Mouse (Mus musculus) gastrocnemius, postnatal 14 days (tissue): ENCODE results near the gene Pacrg. TPM values are rescaled to one million over a fixed set of nuclear protein-coding genes. Genes with fewer than 3 reads are reported as not detected.

Experiments
- DNase-seq: peaks from one replicate; pipeline ENCODE4 v3.0.0; 2021; ENCODE audit warnings: mixed read lengths
- intact Hi-C: fragments of 180-260 bp; cut with DNase I; formaldehyde crosslinking; loops from one replicate; pipeline ENCODE4 v1.15.1; 2025; ENCODE audit warnings: low total_unique reads
- total RNA-seq, 2 experiments: library from RNA; stranded (reverse); gene quantifications; 2 replicates each; pipeline ENCODE4 v1.2.3; 2021

The Pacrg gene
- total RNA-seq, 2 experiments from 2014 or later, result 1.8 to 2.2 TPM

DNA sequence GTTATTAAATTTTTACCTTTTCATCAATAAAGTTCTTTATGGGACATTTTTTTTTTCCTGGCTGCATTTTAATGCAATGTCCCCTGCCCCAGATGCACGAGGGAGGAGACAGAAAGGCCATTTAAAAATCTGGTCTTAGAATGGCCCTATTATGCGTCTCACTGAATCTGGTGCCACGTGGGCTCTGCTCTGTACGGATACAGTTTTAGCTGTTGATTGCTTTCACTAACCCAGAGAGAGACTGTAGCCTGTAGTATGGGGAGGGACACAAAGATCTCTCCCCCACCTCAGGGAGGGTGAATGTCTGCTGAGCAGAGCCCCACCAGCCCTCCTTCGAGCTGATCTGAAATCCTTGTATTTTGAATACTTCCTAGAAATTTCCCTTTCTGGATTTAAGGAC is 441.2 kb downstream of the Pacrg start:
- DNase-seq, result no peak
- intact Hi-C loops, result loop anchor here (10.0 kb wide), 1 partner anchor 74 kb away; no protein-coding TSS in a partner anchor

- intact Hi-C loops, result loop anchor here (10.0 kb wide), 1 partner anchor 73 kb away; no protein-coding TSS in a partner anchor
- no peak for DNase-seq
Measured at GRCm38 (mm10) chr17:10397924-10398627, 442.0 kb downstream of the Pacrg start.

GRCm38 (mm10) chr17:10397336-10397735 is 442.8 kb downstream of the Pacrg start:
- DNase-seq, result no peak
- intact Hi-C loops, result loop anchor here (10.0 kb wide), 1 partner anchor 73 kb away; no protein-coding TSS in a partner anchor

DNA sequence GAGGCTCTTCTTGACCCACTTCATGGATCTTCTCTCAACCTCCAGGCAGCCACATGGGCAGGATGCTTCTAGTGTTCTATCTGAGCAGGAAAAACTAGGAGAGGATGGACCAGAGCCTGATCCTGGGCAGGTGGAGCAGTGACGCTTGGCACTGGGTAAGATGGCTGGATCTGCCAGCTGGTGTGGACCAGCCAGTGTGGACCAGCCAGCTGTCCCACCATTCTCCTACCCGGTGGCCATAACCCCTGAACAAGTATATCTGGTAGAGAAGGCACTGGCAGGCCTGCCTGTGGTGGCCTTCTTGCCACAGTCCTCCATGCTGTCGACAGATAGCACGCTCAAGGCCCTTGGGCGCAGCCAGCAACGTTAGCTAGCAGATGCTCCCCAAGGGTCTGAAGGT is 443.2 kb downstream of the Pacrg start:
- intact Hi-C loops, result loop anchor here (10.0 kb wide), 1 partner anchor 72 kb away; no protein-coding TSS in a partner anchor
- DNase-seq, result no peak

- intact Hi-C loops, result loop anchor here (10.0 kb wide), 1 partner anchor 70 kb away; no protein-coding TSS in a partner anchor
- no peak for DNase-seq
Measured at GRCm38 (mm10) chr17:10394855-10395254, 445.3 kb downstream of the Pacrg start.

DNA sequence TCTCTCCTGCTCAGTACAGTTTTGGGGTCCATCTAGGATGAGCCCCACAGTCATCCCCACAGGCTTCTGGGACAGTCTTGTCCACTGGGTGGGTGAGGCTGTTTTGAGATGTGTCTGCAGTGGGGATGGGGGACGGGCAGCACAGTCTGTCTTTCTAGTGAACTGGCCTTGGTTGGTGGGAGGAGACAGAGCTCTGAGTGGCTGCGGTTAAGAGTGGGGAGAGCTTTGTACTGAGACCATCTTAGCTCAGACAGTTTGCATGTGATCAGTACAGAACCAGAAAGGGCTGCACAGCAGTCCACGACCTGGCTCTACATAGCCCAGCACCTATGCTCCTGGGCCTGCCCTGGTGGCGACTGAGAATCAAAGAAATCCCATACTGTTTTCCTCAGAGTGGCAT is 446.3 kb downstream of the Pacrg start:
- no peak for DNase-seq
- intact Hi-C loops, result loop anchor here (10.0 kb wide), 1 partner anchor 69 kb away; no protein-coding TSS in a partner anchor

DNA sequence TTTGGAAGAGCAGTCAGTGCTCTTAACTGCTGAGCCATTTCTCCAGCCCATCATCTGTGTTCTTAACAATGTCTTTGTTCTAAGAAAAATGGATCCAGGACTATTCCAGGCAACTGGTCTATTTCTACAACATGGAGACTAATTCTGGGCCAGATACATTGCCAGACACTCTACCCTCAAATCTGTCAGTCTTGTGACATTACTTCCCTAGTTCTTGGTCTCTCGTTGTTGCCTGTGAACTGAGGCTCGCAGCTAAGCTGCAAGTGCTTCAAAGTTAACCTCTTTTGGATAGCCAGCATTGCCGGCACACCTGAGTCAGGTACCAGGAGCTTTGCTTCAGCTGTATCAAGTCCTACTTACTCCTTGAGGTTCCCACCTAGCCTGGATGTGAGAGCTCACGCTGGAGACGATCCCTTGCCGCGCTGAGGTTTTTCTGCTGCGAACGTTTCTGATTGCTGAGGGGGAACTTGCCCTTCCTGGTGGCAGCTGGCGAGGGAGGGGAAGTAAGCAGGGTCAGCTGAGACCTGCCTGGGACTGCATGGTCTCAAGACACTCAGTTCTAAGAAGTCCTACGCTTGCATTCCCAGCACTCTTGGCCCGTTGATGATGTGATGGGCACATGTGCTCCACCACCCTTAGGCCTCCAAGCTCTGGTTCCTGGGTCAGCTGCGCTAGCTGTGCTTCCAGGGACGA is 447.6 kb downstream of the Pacrg start:
- DNase-seq, result no peak
- intact Hi-C loops, result loop anchor here (10.0 kb wide), 1 partner anchor 68 kb away; no protein-coding TSS in a partner anchor

GRCm38 (mm10) chr17:10390232-10391172 is 449.6 kb downstream of the Pacrg start:
- intact Hi-C loops, result loop anchor here (10.0 kb wide), 1 partner anchor 66 kb away; no protein-coding TSS in a partner anchor
- DNase-seq, result peak; percentile 80

DNA sequence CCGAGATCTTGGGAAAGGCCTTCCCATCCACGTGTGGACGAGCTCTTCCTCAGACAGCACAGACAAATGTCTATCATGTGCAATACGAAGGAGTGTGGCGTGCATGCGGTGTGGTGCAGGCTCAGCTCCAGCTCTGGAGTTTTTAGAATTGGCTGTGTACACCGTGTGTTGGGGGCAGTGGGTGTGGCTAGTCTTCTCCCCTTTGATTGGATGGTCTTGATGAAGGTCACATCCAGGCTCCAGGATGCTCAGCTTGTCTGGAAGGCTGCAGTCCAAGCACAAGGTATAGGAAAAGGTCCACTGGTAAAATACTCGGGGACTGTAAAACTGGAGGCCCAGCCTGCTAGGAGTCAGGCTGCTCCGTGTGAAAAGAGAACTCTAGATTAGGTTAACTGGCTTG is 450.4 kb downstream of the Pacrg start:
- intact Hi-C loops, result loop anchor here (10.0 kb wide), 1 partner anchor 65 kb away; no protein-coding TSS in a partner anchor
- DNase-seq, result no peak

DNA sequence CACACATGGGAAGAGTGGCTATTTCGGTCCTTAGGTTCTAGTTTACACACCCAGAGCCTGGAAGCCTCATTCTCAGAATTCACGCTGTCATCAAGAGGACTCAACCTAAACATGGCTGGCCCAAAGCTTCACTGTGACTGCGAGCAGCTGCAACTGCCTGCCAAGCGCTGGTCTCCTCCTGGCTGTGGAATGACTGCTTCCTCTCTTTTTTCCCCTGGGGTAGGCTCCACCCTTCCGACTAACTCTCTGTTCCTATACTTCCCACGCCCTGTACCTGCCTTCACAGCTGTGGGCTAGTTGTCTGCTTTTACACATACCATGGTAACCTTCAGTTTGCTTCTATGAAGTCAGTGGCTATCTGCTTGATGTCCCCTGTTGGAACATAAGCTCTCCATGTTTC is 453.6 kb downstream of the Pacrg start:
- intact Hi-C loops, result no loop called here

GRCm38 (mm10) chr17:10383406-10383805 is 456.7 kb downstream of the Pacrg start:
- DNase-seq, result no peak
- intact Hi-C loops, result no loop called here

More for the DNA sequence above, 453.6 kb downstream of the Pacrg start:
- no peak for DNase-seq

- DNase-seq, result peak; percentile 61
- intact Hi-C loops, result no loop called here
Measured at GRCm38 (mm10) chr17:10378467-10379175, 461.5 kb downstream of the Pacrg start.

DNA sequence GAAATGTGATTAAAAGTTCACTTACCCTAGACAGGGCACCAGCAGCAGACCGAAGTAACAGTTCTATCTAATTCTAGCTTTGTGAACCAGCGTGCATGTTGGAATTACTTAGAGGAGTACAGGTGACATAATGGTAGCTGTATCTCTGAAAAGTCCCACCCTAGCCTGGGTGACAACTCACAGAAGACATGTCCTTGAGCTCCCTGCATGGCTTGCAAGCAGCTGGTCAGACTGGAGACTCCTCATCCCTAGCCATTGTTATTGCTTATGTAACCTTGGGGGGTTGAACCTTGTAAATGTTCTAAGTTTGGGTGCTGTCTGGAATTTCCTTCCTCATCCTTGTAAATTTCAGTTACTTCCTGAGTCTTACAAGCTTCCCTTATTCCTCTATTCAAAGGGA is 462.5 kb downstream of the Pacrg start:
- no peak for DNase-seq
- intact Hi-C loops, result no loop called here

GRCm38 (mm10) chr17:10374316-10374715 is 465.8 kb downstream of the Pacrg start:
- DNase-seq, result no peak
- intact Hi-C loops, result no loop called here

- DNase-seq, result no peak
- intact Hi-C loops, result no loop called here
Measured at GRCm38 (mm10) chr17:10373727-10374126, 466.4 kb downstream of the Pacrg start.

GRCm38 (mm10) chr17:10372001-10372785 is 467.9 kb downstream of the Pacrg start:
- intact Hi-C loops, result no loop called here
- DNase-seq, result no peak

DNA sequence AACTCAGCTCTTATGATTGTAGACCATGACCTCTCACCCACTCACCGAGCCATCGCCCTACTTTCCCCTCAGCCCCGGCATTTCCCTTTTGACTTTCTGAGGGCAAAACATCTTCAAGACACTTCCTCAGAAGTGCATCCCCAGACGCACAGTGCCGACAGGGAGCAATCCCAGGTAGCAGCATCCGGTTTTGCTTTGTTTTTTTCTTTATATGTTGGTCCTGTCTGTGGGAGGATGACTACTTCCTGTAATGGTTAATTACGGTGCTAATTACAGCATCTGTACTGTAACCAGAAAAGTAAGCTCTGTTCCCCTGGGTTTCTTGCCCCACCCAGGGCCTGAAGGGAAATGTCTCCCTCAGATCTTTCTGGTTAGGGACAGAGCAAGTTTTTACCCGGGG is 468.6 kb downstream of the Pacrg start:
- no peak for DNase-seq
- intact Hi-C loops, result no loop called here

DNA sequence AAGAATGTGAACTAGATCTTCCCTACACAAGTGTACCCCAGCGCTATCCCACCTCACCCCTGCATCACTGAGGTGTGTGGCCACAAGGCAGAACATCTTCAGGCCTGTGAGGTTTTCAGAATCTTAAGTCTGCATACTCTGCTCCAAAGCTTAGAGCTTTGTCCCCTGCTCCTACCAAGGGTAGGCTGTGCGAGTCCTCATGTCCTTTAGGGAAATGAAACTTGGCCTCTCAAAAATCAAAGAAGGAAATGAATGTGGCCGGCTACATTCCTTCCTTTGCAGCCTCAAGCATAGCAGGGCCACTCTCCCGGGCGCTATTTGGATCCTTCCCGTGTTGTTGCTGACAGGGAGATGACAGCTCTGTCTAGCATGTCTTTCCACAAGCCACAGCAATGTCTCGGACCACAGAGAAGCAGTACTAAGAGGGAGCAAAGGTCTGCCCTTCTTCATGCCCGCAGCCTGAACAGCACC is 469.4 kb downstream of the Pacrg start:
- intact Hi-C loops, result no loop called here
- DNase-seq, result no peak
